Mouse (Mus musculus) hindbrain, embryonic 11.5 days (tissue): ENCODE data around the gene Arhgap30. TPM values are rescaled to one million over a fixed set of nuclear protein-coding genes. Genes with fewer than 3 reads are reported as not detected.

Experiments
- ATAC-seq: fragments of 200-750 bp; cut with Nextera tagmentation; 2 replicates; pipeline ENCODE4 v1.8.0; 2017; ENCODE audit warnings: mild to moderate bottlenecking, moderate TSS enrichment, moderate library complexity; ENCODE audit not compliant: low FRiP score
- DNase-seq: peaks from one replicate; pipeline ENCODE4 v3.0.0-alpha.2; 2015; ENCODE audit warnings: low spot score
- H3K27ac ChIP-seq: fragments of 300-500 bp; sonication (generic); 2 replicates; pipeline ENCODE4 v1.5.1; 2014; ENCODE audit warnings: mild to moderate bottlenecking, low read depth, low read length
- H3K27me3 ChIP-seq: fragments of 300-500 bp; sonication (generic); 2 replicates; pipeline ENCODE4 v1.6.1; 2014; ENCODE audit warnings: mild to moderate bottlenecking, low read length, moderate library complexity, mixed read lengths; ENCODE audit not compliant: control insufficient read depth, insufficient read depth
- H3K36me3 ChIP-seq: fragments of 300-500 bp; sonication (generic); 2 replicates; pipeline ENCODE4 v1.6.1; 2014; ENCODE audit warnings: mild to moderate bottlenecking, low read length, moderate library complexity, mixed read lengths; ENCODE audit not compliant: control insufficient read depth, insufficient read depth
- H3K4me1 ChIP-seq: fragments of 300-500 bp; sonication (generic); replicated peaks from 2 replicates; pipeline ENCODE4 v1.6.1; 2014; ENCODE audit warnings: low read length, mixed read lengths; ENCODE audit not compliant: control insufficient read depth, insufficient read depth
- H3K4me2 ChIP-seq: fragments of 300-500 bp; sonication (generic); replicated peaks from 2 replicates; pipeline ENCODE4 v1.6.1; 2014; ENCODE audit warnings: mild to moderate bottlenecking, low read depth, low read length
- H3K4me3 ChIP-seq: fragments of 300-500 bp; sonication (generic); 2 replicates; pipeline ENCODE4 v1.5.1; 2014; ENCODE audit warnings: low read depth, low read length
- H3K9ac ChIP-seq: fragments of 300-500 bp; sonication (generic); 2 replicates; pipeline ENCODE4 v1.6.1; 2014; ENCODE audit warnings: low read depth, low read length
- H3K9me3 ChIP-seq: fragments of 300-500 bp; sonication (generic); 2 replicates; pipeline ENCODE4 v1.6.1; 2016; ENCODE audit warnings: low read length; ENCODE audit not compliant: control insufficient read depth
- WGBS: fragments of 180-500 bp; shearing (Covaris S2); extraction: QIAGEN DNeasy Blood & Tissue Kit; methylation state at CpG from one replicate; pipeline ENCODE4 v1.1.7; 2014; 5-methylcytosine and 5-hydroxymethylcytosine counted together
- polyA plus RNA-seq: library from polyadenylated mRNA; unstranded; fragments of >200 nt; fragmentation: Nextera tagmentation; extraction: Ambion mirVana; gene quantifications from 2 replicates; pipeline ENCODE4 v1.2.1, GENCODE M21; 2014

The Arhgap30 gene
- polyA plus RNA-seq, result 0.54 and 0.99 TPM in 2 replicates

GRCm38 (mm10) chr1:171388376-171389102 lies at the start of gene Arhgap30:
Arhgap30 (plus strand) TSS chr1:171388954.
- Histone ChIP-seq H3K4me1 (no peaks in the 10 kb centered on the region), H3K9me3 (no peaks in the 10 kb centered on the region), H3K4me3 (no peak within 1 kb of the TSS), H3K4me2 (no peak within 1 kb of the TSS), H3K9ac (no peak within 1 kb of the TSS), H3K27me3 (no peaks in the 10 kb centered on the region), H3K36me3 (no peaks in the 10 kb centered on the region), H3K27ac (no peak within 1 kb of the TSS)
- ATAC-seq (no peak), DNase-seq (no peak)
- 85% methylated on average over 15 of the region's 15 CpGs for WGBS

- Histone ChIP-seq H3K4me1 (no peaks in the 10 kb centered on the region; the same call in 1 of the 2 replicates), H3K9me3 (no peaks in the 10 kb centered on the region), H3K27ac (no peak overlapping the region), H3K9ac (no peak overlapping the region), H3K4me2 (no peak overlapping the region), H3K27me3 (no peaks in the 10 kb centered on the region), H3K36me3 (0 out of 2 replicates have a peak, but pooled peaks cover 3% of the 10 kb centered on the region), H3K4me3 (no peak overlapping the region)
- DNase-seq, result no peak
- no peak for ATAC-seq
- 93% methylated on average over 16 of the region's 16 CpGs for WGBS
Observed at GRCm38 (mm10) chr1:171342262-171343207, 46.2 kb upstream of the Arhgap30 start.

- Histone ChIP-seq H3K4me3 (no peak overlapping the region), H3K9ac (no peak overlapping the region), H3K27ac (no peak overlapping the region), H3K27me3 (no peaks in the 10 kb centered on the region), H3K9me3 (no peaks in the 10 kb centered on the region), H3K4me1 (no peaks in the 10 kb centered on the region; the same call in 1 of the 2 replicates), H3K36me3 (no peaks in the 10 kb centered on the region), H3K4me2 (no peak overlapping the region)
- peak; percentile 13 for DNase-seq
- no peak for ATAC-seq
- 92% methylated on average over 8 of the region's 9 CpGs for WGBS
Observed at GRCm38 (mm10) chr1:171343922-171344677, 44.7 kb upstream of the Arhgap30 start.

GRCm38 (mm10) chr1:171344715-171345114 lies 44.0 kb upstream of the Arhgap30 start:
- ATAC-seq (0 out of 2 replicates have a peak, but pooled peaks have one; percentile 17), DNase-seq (peak; percentile 13)
- H3K4me1 ChIP-seq, result no peaks in the 10 kb centered on the region; the same call in 1 of the 2 replicates
- no peaks in the 10 kb centered on the region for H3K9me3 ChIP-seq
- no peaks in the 10 kb centered on the region for H3K36me3 ChIP-seq
- peak overlapping the region; percentile 77; the same call in 1 of the 2 replicates for H3K9ac ChIP-seq
- peak overlapping the region; percentile 95; the same call in 1 of the 2 replicates for H3K4me3 ChIP-seq
- peak overlapping the region; percentile 81 for H3K4me2 ChIP-seq
- H3K27me3 ChIP-seq, result no peaks in the 10 kb centered on the region
- no peak overlapping the region for H3K27ac ChIP-seq
- 83% methylated on average over 9 of the region's 9 CpGs for WGBS

- Histone ChIP-seq H3K27me3 (no peaks in the 10 kb centered on the region), H3K9me3 (no peaks in the 10 kb centered on the region), H3K36me3 (no peaks in the 10 kb centered on the region), H3K4me1 (no peaks in the 10 kb centered on the region; the same call in 1 of the 2 replicates), H3K4me2 (peak within 1 kb of the TSS; percentile 81), H3K4me3 (peak within 1 kb of the TSS; percentile 95), H3K27ac (no peak within 1 kb of the TSS), H3K9ac (peak within 1 kb of the TSS; percentile 77)
- ATAC-seq, result peak; percentile 92
- peak; percentile 94 for DNase-seq
- 2% methylated on average over 53 of the region's 53 CpGs for WGBS
Observed at GRCm38 (mm10) chr1:171345225-171346094, 43.3 kb upstream of the Arhgap30 start, which contains the start of the genes Nit1 and Pfdn2. Nit1 (minus strand) TSS chr1:171345646. Pfdn2 (plus strand) TSS chr1:171345670.

- Histone ChIP-seq H3K36me3 (no peaks in the 10 kb centered on the region), H3K27ac (no peak overlapping the region), H3K4me1 (no peaks in the 10 kb centered on the region; the same call in 1 of the 2 replicates), H3K4me2 (peak overlapping the region; percentile 81), H3K9ac (peak overlapping the region; percentile 77), H3K4me3 (peak overlapping the region; percentile 95), H3K9me3 (no peaks in the 10 kb centered on the region), H3K27me3 (no peaks in the 10 kb centered on the region)
- ATAC-seq (no peak), DNase-seq (no peak)
- under 1% methylated on average over 14 of the region's 14 CpGs for WGBS
Observed at GRCm38 (mm10) chr1:171346095-171346450, 42.7 kb upstream of the Arhgap30 start.

GRCm38 (mm10) chr1:171348665-171349064 lies 40.1 kb upstream of the Arhgap30 start:
- no peak overlapping the region for H3K9ac ChIP-seq
- no peak overlapping the region for H3K4me3 ChIP-seq
- DNase-seq, result no peak
- no peaks in the 10 kb centered on the region for H3K9me3 ChIP-seq
- WGBS, result 93% methylated on average over 3 of the region's 3 CpGs
- no peaks in the 10 kb centered on the region for H3K27me3 ChIP-seq
- no peaks in the 10 kb centered on the region; the same call in 1 of the 2 replicates for H3K4me1 ChIP-seq
- ATAC-seq, result no peak
- no peaks in the 10 kb centered on the region for H3K36me3 ChIP-seq
- H3K4me2 ChIP-seq, result no peak overlapping the region
- no peak overlapping the region for H3K27ac ChIP-seq
